Mouse (Mus musculus) lung, postnatal 0 days (tissue): Measurements from ENCODE around the gene Mab21l1. TPM values are rescaled to one million over a fixed set of nuclear protein-coding genes. Genes with fewer than 3 reads are reported as not detected.

Experiments used
- ATAC-seq: fragments of 200-750 bp; cut with Nextera tagmentation; 2 replicates; pipeline ENCODE4 v1.8.0; 2017; ENCODE audit warnings: moderate library complexity
- DNase-seq: peaks from one replicate; pipeline ENCODE4 v3.0.0-alpha.2; 2016; ENCODE audit warnings: low spot score
- H3K27ac ChIP-seq: fragments of 300-500 bp; sonication (generic); 2 replicates; pipeline ENCODE4 v1.5.1; 2014; ENCODE audit warnings: antibody characterized with exemption, mild to moderate bottlenecking, low read length, mixed read lengths
- H3K27me3 ChIP-seq: fragments of 300-500 bp; sonication (generic); replicated peaks from 2 replicates; pipeline ENCODE4 v1.6.1; 2014; ENCODE audit warnings: low read length, mixed read lengths; ENCODE audit not compliant: insufficient read depth
- H3K36me3 ChIP-seq: fragments of 300-500 bp; sonication (generic); 2 replicates; pipeline ENCODE4 v1.6.1; 2014; ENCODE audit warnings: low read length, mixed read lengths; ENCODE audit not compliant: insufficient read depth
- H3K4me1 ChIP-seq: fragments of 300-500 bp; sonication (generic); 2 replicates; pipeline ENCODE4 v1.6.1; 2014; ENCODE audit warnings: antibody characterized with exemption, low read depth, low read length, mixed read lengths; ENCODE audit not compliant: insufficient read depth
- H3K4me2 ChIP-seq: fragments of 300-500 bp; sonication (generic); replicated peaks from 2 replicates; pipeline ENCODE4 v1.6.1; 2014; ENCODE audit warnings: low read depth, mild to moderate bottlenecking, low read length, moderate library complexity, mixed read lengths
- H3K4me3 ChIP-seq: fragments of 300-500 bp; sonication (generic); 2 replicates; pipeline ENCODE4 v1.5.1; 2014; ENCODE audit warnings: low read depth, low read length
- H3K9ac ChIP-seq: fragments of 300-500 bp; sonication (generic); replicated peaks from 2 replicates; pipeline ENCODE4 v1.6.1; 2014; ENCODE audit warnings: low read depth, mild to moderate bottlenecking
- H3K9me3 ChIP-seq: fragments of 300-500 bp; sonication (generic); 2 replicates; pipeline ENCODE4 v1.6.1; 2016; ENCODE audit warnings: low read length, mixed read lengths
- CTCF ChIP-seq: IDR thresholded peaks from 2 replicates; pipeline ENCODE4 v1.5.1; 2016; ENCODE audit warnings: antibody characterized with exemption, mild to moderate bottlenecking
- EP300 ChIP-seq: IDR thresholded peaks from 2 replicates; pipeline ENCODE4 v1.6.1; 2016; ENCODE audit warnings: antibody characterized with exemption, mild to moderate bottlenecking, control low read depth
- whole genome bisulfite sequencing: fragments of 180-500 bp; shearing (Covaris S2); extraction: QIAGEN DNeasy Blood & Tissue Kit; methylation state at CpG from one replicate; pipeline ENCODE4 v1.1.7; 2014; 5-methylcytosine and 5-hydroxymethylcytosine counted together
- polyA plus RNA-seq: library from polyadenylated mRNA; unstranded; fragments of >200 nt; fragmentation: Nextera tagmentation; extraction: Ambion mirVana; gene quantifications from 2 replicates; pipeline ENCODE4 v1.2.1, GENCODE M21; 2015

Gene Mab21l1
- polyA plus RNA-seq, 1 experiment from 2014 or later: not detected

DNA sequence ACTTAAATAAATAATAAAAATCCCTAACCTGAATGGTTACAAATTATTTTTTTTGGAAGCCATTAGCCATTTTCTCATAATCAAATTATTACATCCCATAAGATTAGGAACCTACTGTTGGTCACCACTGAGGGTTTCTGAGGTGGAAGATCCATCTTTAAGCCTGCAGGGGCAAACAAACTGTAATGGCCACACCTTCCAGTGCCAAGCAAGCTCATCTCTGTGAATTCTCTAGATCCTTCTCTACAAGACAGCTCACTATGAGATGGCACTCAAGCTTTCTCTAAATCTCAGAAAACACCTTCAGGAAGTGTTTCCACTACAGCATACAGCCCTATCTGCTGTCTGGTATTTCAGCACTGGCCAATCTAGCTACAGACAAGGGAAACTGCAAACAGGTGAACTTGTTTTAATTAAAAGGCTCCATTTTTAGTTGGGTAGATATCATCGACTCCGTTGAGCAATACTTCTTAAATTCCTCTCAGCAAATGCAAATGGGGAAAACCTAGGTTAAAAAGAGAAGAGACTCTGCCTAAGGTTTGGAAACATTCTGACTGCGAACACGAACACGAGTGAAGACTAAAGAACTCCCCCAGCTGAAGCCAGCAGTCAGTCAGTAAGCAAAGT is 768 bp upstream of the Mab21l1 start:
- no peak for DNase-seq

DNA sequence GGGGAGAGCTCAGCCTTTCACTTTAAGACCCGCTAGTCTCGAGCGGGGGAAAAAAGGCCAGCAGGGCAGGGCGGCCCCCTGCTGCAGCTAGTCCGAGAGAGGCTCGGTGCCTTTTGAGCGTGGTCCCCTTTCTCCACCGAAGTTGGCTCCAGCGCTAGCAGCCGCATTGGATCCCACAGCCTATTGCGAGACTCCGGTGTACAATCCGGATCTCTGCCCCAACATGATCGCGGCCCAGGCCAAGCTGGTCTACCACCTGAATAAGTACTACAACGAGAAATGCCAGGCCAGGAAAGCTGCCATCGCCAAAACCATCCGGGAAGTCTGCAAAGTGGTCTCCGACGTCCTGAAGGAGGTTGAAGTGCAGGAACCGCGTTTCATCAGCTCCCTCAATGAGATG is 461 bp downstream of the Mab21l1 start:
- no peak for DNase-seq
- ATAC-seq: no peak
- no peak overlapping the region for H3K27ac ChIP-seq
- no peaks in the 10 kb centered on the region for H3K36me3 ChIP-seq
- H3K4me1 ChIP-seq: peaks cover 3% of the 10 kb centered on the region; the same call in 1 of the 2 replicates
- H3K4me3 ChIP-seq: peak overlapping the region; percentile 37
- no peak overlapping the region for H3K9ac ChIP-seq
- WGBS: 7% methylated on average over 22 of the region's 22 CpGs
- peaks cover 40% of the 10 kb centered on the region for H3K27me3 ChIP-seq
- no peaks in the 10 kb centered on the region for H3K9me3 ChIP-seq
- H3K4me2 ChIP-seq: peak overlapping the region; percentile 52
- TF ChIP-seq EP300 (no peak), CTCF (no peak)

More for the DNA sequence above, 768 bp upstream of the Mab21l1 start:
- Histone ChIP-seq H3K9me3 (no peaks in the 10 kb centered on the region), H3K4me2 (no peak overlapping the region), H3K4me3 (no peak overlapping the region), H3K9ac (no peak overlapping the region), H3K36me3 (no peaks in the 10 kb centered on the region), H3K4me1 (peaks cover 3% of the 10 kb centered on the region; the same call in 1 of the 2 replicates), H3K27ac (no peak overlapping the region), H3K27me3 (peaks cover 36% of the 10 kb centered on the region)
- 46% methylated on average over 5 of the region's 5 CpGs for WGBS
- no peak for ATAC-seq
- no peak for TF ChIP-seq CTCF
- TF ChIP-seq EP300: no peak

DNA sequence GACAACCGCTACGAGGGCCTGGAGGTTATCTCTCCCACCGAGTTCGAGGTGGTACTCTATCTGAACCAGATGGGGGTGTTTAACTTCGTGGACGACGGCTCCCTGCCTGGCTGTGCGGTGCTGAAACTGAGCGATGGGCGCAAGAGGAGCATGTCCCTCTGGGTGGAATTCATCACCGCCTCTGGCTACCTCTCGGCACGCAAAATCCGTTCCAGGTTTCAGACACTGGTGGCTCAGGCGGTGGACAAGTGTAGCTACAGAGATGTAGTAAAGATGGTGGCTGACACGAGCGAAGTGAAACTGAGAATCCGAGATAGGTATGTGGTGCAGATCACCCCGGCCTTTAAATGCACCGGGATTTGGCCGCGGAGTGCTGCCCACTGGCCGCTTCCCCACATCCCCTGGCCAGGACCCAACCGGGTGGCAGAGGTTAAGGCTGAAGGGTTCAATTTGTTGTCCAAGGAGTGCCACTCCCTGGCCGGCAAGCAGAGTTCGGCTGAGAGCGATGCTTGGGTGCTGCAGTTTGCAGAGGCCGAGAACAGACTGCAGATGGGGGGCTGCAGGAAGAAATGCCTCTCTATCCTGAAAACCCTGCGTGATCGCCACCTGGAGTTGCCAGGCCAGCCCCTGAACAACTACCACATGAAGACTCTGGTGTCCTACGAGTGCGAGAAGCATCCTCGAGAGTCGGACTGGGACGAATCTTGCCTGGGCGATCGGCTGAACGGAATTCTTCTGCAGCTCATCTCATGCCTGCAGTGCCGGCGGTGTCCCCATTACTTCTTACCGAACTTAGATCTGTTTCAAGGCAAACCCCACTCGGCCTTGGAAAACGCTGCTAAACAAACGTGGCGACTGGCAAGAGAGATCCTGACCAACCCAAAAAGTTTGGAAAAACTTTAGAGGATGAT is 1.1 kb downstream of the Mab21l1 start:
- ATAC-seq (0 out of 2 replicates have a peak, but pooled peaks have one; percentile 21), DNase-seq (no peak)
- H3K4me2 ChIP-seq: peak overlapping the region; percentile 52
- peak overlapping the region; percentile 37 for H3K4me3 ChIP-seq
- peaks cover 40% of the 10 kb centered on the region for H3K27me3 ChIP-seq
- 10% methylated on average over 45 of the region's 45 CpGs for WGBS
- H3K9ac ChIP-seq: no peak overlapping the region
- no peak for TF ChIP-seq CTCF
- TF ChIP-seq EP300: no peak
- H3K27ac ChIP-seq: no peak overlapping the region
- H3K9me3 ChIP-seq: no peaks in the 10 kb centered on the region
- peaks cover 3% of the 10 kb centered on the region; the same call in 1 of the 2 replicates for H3K4me1 ChIP-seq
- H3K36me3 ChIP-seq: no peaks in the 10 kb centered on the region

DNA sequence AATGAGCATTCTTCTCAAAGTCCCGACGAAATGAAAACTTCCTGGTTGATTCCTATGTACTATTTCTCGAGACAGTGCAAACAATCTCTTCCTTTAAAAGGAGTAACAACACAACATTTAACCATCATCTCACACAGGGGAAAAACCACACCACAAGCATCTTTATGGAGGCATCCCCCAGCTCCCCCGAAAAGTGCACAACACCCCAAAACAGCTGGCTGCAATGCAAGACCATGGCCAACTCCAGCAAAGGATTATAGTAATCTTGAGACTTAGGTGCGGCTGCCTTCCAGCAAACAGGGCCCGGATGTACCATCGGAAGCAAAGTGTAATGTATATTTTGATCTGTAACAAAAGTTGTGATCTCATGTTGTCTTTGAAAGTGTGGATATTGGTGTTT is 1.8 kb downstream of the Mab21l1 start:
- Histone ChIP-seq H3K4me1 (peaks cover 3% of the 10 kb centered on the region; the same call in 1 of the 2 replicates), H3K4me3 (peak overlapping the region; percentile 37), H3K27ac (no peak overlapping the region), H3K36me3 (no peaks in the 10 kb centered on the region), H3K27me3 (peaks cover 38% of the 10 kb centered on the region), H3K4me2 (peak overlapping the region; percentile 52), H3K9me3 (no peaks in the 10 kb centered on the region), H3K9ac (no peak overlapping the region)
- ATAC-seq: no peak
- WGBS: 29% methylated on average over 7 of the region's 7 CpGs
- no peak for DNase-seq
- TF ChIP-seq CTCF (no peak), EP300 (no peak)

DNA sequence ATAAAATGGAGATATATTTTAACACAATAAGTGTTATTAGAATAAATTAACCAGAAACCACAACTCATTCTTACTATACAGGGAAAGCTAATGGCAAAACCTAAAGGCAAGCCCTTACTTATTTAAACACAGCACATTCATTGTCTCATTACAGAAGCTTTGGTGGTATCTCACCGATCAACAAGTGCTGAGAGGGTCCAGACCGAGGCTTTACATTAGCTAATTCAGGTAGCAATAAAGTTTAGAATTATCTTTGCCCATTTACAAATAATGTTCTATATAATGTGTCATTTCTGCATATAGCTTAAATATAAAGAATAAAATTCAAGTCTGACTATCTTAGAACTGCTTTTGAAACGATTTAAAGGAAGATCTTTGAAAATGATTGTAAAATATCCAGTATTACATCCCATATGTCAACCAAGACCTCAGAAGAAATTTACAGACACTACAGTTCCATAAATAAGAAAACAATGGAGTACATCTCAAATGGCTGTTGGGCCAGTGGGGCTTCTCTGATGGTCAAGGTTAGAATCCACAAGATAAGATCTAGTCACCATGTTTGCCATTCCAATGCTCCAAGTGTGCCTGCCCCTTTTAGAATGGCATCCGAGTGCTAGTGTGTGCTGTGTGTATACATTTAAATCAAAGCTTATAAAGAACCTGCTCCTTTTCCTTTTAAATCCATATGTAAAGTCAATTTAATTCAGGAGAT is 3.1 kb downstream of the Mab21l1 start:
- peaks cover 2% of the 10 kb centered on the region; the same call in 1 of the 2 replicates for H3K4me1 ChIP-seq
- no peaks in the 10 kb centered on the region for H3K36me3 ChIP-seq
- H3K27me3 ChIP-seq: peaks cover 29% of the 10 kb centered on the region
- H3K4me3 ChIP-seq: no peak overlapping the region
- ATAC-seq (no peak), DNase-seq (no peak)
- H3K4me2 ChIP-seq: no peak overlapping the region
- 84% methylated on average over 4 of the region's 4 CpGs for WGBS
- no peak for TF ChIP-seq EP300
- TF ChIP-seq CTCF: no peak
- H3K27ac ChIP-seq: no peak overlapping the region
- H3K9ac ChIP-seq: no peak overlapping the region
- H3K9me3 ChIP-seq: no peaks in the 10 kb centered on the region
